Mouse (Mus musculus) erythroblast, embryonic 14.5 days (primary cell): ENCODE data around the gene Il2.

Experiments
- GATA1 ChIP-seq: IDR thresholded peaks from 2 replicates; pipeline ENCODE4 v1.6.1; 2012; ENCODE audit warnings: low read length, inconsistent platforms, mixed read lengths
- TAL1 ChIP-seq: IDR thresholded peaks from 3 replicates; pipeline ENCODE4 v1.6.1; 2012; ENCODE audit warnings: low read length, inconsistent platforms, mixed read lengths

- TF ChIP-seq GATA1 (no peak), TAL1 (no peak)
Measured at GRCm38 (mm10) chr3:37146406-37146805, 20.6 kb upstream of the Il2 start.
